11 mouse cellular contexts compared by ENCODE assay signal in the genomic region with DNA sequence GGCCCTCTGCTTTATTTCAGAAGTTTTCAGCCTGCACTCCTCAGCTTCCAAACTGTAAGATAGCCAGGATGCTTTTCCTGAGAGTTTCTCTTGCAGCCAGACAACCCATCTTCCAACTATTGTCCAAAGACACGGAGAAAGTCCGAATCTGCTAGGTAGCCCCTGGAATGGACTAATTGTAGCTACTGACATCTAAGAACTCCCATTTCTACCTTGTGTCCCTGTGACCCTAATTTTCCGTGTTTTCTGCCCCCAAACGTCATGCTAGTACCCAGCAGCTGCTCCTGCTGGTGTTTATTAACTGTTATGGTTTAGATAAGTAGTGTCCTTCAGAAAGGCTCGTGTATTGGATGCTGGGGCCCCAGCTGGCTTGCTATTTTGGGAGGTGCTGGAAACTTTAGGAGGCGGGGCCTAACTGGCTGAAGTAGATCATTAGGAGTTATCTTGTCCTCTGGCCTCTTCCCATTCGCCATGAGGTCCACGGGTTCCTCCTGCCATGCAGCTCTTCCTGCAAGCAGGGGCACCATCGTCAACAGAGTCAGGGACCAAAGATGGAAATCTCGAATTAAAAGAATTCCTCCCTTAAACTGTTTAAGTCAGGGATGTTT. TPM values are rescaled to one million over a fixed set of nuclear protein-coding genes. Genes with fewer than 3 reads are reported as not detected.
DNase-seq lines count a peak whose midpoint lies in the region; ATAC-seq and TF ChIP-seq lines count a peak whose summit lies in the region.
"Had no signal": no experiment of that assay in that cellular context is flagged by ENCODE, and none has a peak within 500 bp of the region (broad histone marks: within the 10 kb centered on the region; RNA-seq: fewer than 3 reads in every experiment).

No protein-coding gene starts in this region.

- no peaks in the 10 kb centered on the region for H3K27me3 ChIP-seq in hindbrain, embryonic 10.5 days (ENCODE audit: insufficient read depth, poor library complexity, severe bottlenecking)
- no peaks in the 10 kb centered on the region for H3K27me3 ChIP-seq in hindbrain, postnatal 0 days (ENCODE audit: insufficient read depth, low read length)
- no peaks in the 10 kb centered on the region for H3K27me3 ChIP-seq in testis, adult 2 months (ENCODE audit: control insufficient read depth, insufficient read depth, low read length)
- no peaks in the 10 kb centered on the region for H3K27me3 ChIP-seq in liver, embryonic 12.5 days (replicated peaks)

- TF ChIP-seq CTCF in hindbrain, postnatal 0 days (IDR thresholded peaks at IDR 0.05; ENCODE audit: low read depth): no peak
- TF ChIP-seq CTCF in testis, adult 2 months (IDR thresholded peaks at IDR 0.05; ENCODE audit: control insufficient read depth, insufficient read depth, insufficient replicate concordance, low read depth, low read length): no peak

- peak overlapping the region; percentile 100 for H3K27ac ChIP-seq in hindbrain, embryonic 10.5 days
- no peak overlapping the region for H3K27ac ChIP-seq in hindbrain, postnatal 0 days
- H3K27ac ChIP-seq in testis, adult 2 months (ENCODE audit: control insufficient read depth, insufficient read depth, low read depth, low read length): peak overlapping the region; percentile 40
- H3K27ac ChIP-seq in liver, embryonic 12.5 days: peak overlapping the region; percentile 94

- DNase-seq in hindbrain, embryonic 10.5 days (ENCODE audit: low spot score): no peak
- no peak for DNase-seq in hindbrain, postnatal 0 days (ENCODE audit: low spot score)
- no peak for DNase-seq in testis, postnatal 14 days (ENCODE audit: low spot score)
- no peak for DNase-seq in urinary bladder, adult 18-20 months (ENCODE audit: low spot score in 2 of 2)
- no peak for DNase-seq in layer of hippocampus, adult 18-20 months (ENCODE audit: low spot score in 2 of 2)
- no peak for DNase-seq in thymus, postnatal 25 days
- DNase-seq: cerebellum, adult 8-10 months; thymus, postnatal 36 days had no signal

- peaks cover 55% of the 10 kb centered on the region for H3K4me1 ChIP-seq in hindbrain, embryonic 10.5 days (replicated peaks)
- peaks cover 7% of the 10 kb centered on the region; the same call in 1 of the 2 replicates for H3K4me1 ChIP-seq in hindbrain, postnatal 0 days (ENCODE audit: insufficient read depth, low read length)
- peaks cover 6% of the 10 kb centered on the region for H3K4me1 ChIP-seq in testis, adult 2 months (ENCODE audit: control insufficient read depth, insufficient read depth, low read length)
- peaks cover 62% of the 10 kb centered on the region for H3K4me1 ChIP-seq in liver, embryonic 12.5 days

- no peak for TF ChIP-seq POLR2A in testis, adult 2 months (IDR thresholded peaks at IDR 0.05; ENCODE audit: control insufficient read depth, low read depth, low read length)

- H3K9ac ChIP-seq in hindbrain, postnatal 0 days (replicated peaks; ENCODE audit: low read length): no peak overlapping the region
- peak overlapping the region; percentile 63 for H3K9ac ChIP-seq in liver, embryonic 12.5 days

- H3K4me2 ChIP-seq in hindbrain, postnatal 0 days (ENCODE audit: low read depth, low read length): no peak overlapping the region
- peak overlapping the region; percentile 85 for H3K4me2 ChIP-seq in liver, embryonic 12.5 days

- no peak overlapping the region for H3K4me3 ChIP-seq in hindbrain, embryonic 10.5 days
- H3K4me3 ChIP-seq in hindbrain, postnatal 0 days (ENCODE audit: low read length): no peak overlapping the region
- H3K4me3 ChIP-seq in testis, adult 2 months (ENCODE audit: control insufficient read depth, low read depth, low read length): no peak overlapping the region
- H3K4me3 ChIP-seq in liver, embryonic 12.5 days: peak overlapping the region; percentile 97

- ATAC-seq in hindbrain, postnatal 0 days: no peak
- peak; percentile 78 for ATAC-seq in liver, embryonic 12.5 days
- ATAC-seq: hindbrain, embryonic 16.5 days had no signal

- 61% methylated on average over 10 of the region's 10 CpGs for WGBS in hindbrain, embryonic 10.5 days
- WGBS in hindbrain, postnatal 0 days: 67% methylated on average over 10 of the region's 10 CpGs
- 17% methylated on average over 10 of the region's 10 CpGs for WGBS in liver, embryonic 12.5 days (ENCODE audit: insufficient replicate concordance)

- peaks cover 10% of the 10 kb centered on the region; the same call in 1 of the 2 replicates for H3K36me3 ChIP-seq in hindbrain, embryonic 10.5 days
- no peaks in the 10 kb centered on the region for H3K36me3 ChIP-seq in hindbrain, postnatal 0 days (ENCODE audit: insufficient read depth, low read length)
- H3K36me3 ChIP-seq in testis, adult 2 months (ENCODE audit: control insufficient read depth, insufficient read depth, low read length): no peaks in the 10 kb centered on the region
- H3K36me3 ChIP-seq in liver, embryonic 12.5 days: peaks cover 12% of the 10 kb centered on the region

- no peaks in the 10 kb centered on the region for H3K9me3 ChIP-seq in hindbrain, embryonic 10.5 days
- no peaks in the 10 kb centered on the region for H3K9me3 ChIP-seq in hindbrain, postnatal 0 days (ENCODE audit: low read length)
- H3K9me3 ChIP-seq in liver, embryonic 12.5 days (replicated peaks): no peaks in the 10 kb centered on the region

RNA-seq across cellular contexts. Expression of a gene that starts 19.2 kb away (rescaled TPM):
- 10.3 and 11.8 TPM in 2 replicates for polyA plus RNA-seq in hindbrain, embryonic 10.5 days (2016; fragmentation: Nextera tagmentation; extraction: Ambion mirVana)
- 60.2 and 66.9 TPM in 2 replicates for total RNA-seq in hindbrain, postnatal 0 days (2014; rRNA removed)
- 19.3 and 19.8 TPM in 2 replicates for polyA plus RNA-seq in hindbrain, postnatal 0 days (2015; fragmentation: Nextera tagmentation; extraction: Ambion mirVana)
- polyA plus RNA-seq in testis, adult 2 months (2012; rRNA removed): 199 and 216 TPM in 2 replicates
- polyA plus RNA-seq in liver, embryonic 12.5 days (2016; fragmentation: Nextera tagmentation; extraction: Ambion mirVana): 12.8 and 13.7 TPM in 2 replicates
- total RNA-seq in layer of hippocampus, adult 18-20 months (2021): 10 to 100 TPM; 75.0 to 80.8 TPM
